Mouse (Mus musculus) stomach, postnatal 0 days (tissue): ENCODE data around the gene Nlrx1.

Source experiments
- CTCF ChIP-seq: IDR thresholded peaks from 2 replicates; pipeline ENCODE4 v1.5.1; 2016; ENCODE audit warnings: antibody characterized with exemption, low read depth, mild to moderate bottlenecking, moderate library complexity
- EP300 ChIP-seq: optimal IDR thresholded peaks from 2 replicates; pipeline ENCODE3; 2016; ENCODE audit warnings: antibody characterized with exemption

- no peak for TF ChIP-seq EP300
- TF ChIP-seq CTCF = no peak
These were observed 38.8 kb upstream of the Nlrx1 start for GRCm38 (mm10) chr9:44307248-44307647.
